Mouse (Mus musculus) embryonic facial prominence, embryonic 11.5 days (tissue): Measurements from ENCODE around the gene Rab3ip. TPM values are rescaled to one million over a fixed set of nuclear protein-coding genes. Genes with fewer than 3 reads are reported as not detected.

ENCODE experiments used
- ATAC-seq: fragments of 200-750 bp; cut with Nextera tagmentation; replicated peaks from 2 replicates; pipeline ENCODE4 v1.8.0; 2017; ENCODE audit warnings: low read depth; ENCODE audit not compliant: insufficient number of reproducible peaks, low FRiP score, low TSS enrichment
- DNase-seq: peaks from one replicate; pipeline ENCODE4 v3.0.0-alpha.2; 2015; ENCODE audit warnings: low spot score
- H3K27ac ChIP-seq: fragments of 300-500 bp; sonication (generic); replicated peaks from 2 replicates; pipeline ENCODE4 v1.5.1; 2014; ENCODE audit warnings: mild to moderate bottlenecking, low read depth, low read length, control low read depth
- H3K27me3 ChIP-seq: fragments of 300-500 bp; sonication (generic); 2 replicates; pipeline ENCODE4 v1.6.1; 2014; ENCODE audit warnings: mild to moderate bottlenecking, low read length, moderate library complexity, mixed read lengths; ENCODE audit not compliant: control insufficient read depth, insufficient read depth
- H3K36me3 ChIP-seq: fragments of 300-500 bp; sonication (generic); replicated peaks from 2 replicates; pipeline ENCODE4 v1.6.1; 2014; ENCODE audit warnings: low read depth, mild to moderate bottlenecking, low read length, moderate library complexity, mixed read lengths; ENCODE audit not compliant: control insufficient read depth, insufficient read depth
- H3K4me1 ChIP-seq: fragments of 300-500 bp; sonication (generic); 2 replicates; pipeline ENCODE4 v1.6.1; 2014; ENCODE audit warnings: low read length, mixed read lengths; ENCODE audit not compliant: control insufficient read depth, insufficient read depth
- H3K4me2 ChIP-seq: fragments of 300-500 bp; sonication (generic); 2 replicates; pipeline ENCODE4 v1.6.1; 2014; ENCODE audit warnings: low read depth, mild to moderate bottlenecking, control low read depth, low read length, moderate library complexity
- H3K4me3 ChIP-seq: fragments of 300-500 bp; sonication (generic); 2 replicates; pipeline ENCODE4 v1.5.1; 2014; ENCODE audit warnings: low read depth, low read length, control low read depth
- H3K9ac ChIP-seq: fragments of 300-500 bp; sonication (generic); replicated peaks from 2 replicates; pipeline ENCODE4 v1.6.1; 2014; ENCODE audit warnings: mild to moderate bottlenecking, control low read depth, low read length
- H3K9me3 ChIP-seq: fragments of 300-500 bp; sonication (generic); replicated peaks from 2 replicates; pipeline ENCODE4 v1.6.1; 2016; ENCODE audit warnings: mild to moderate bottlenecking, low read length, inconsistent platforms, mixed read lengths; ENCODE audit not compliant: control insufficient read depth
- WGBS: fragments of 180-500 bp; shearing (Covaris S2); extraction: QIAGEN DNeasy Blood & Tissue Kit; methylation state at CpG from one replicate; pipeline ENCODE4 v1.1.7; 2014; 5-methylcytosine and 5-hydroxymethylcytosine counted together
- polyA plus RNA-seq: library from polyadenylated mRNA; unstranded; fragments of >200 nt; fragmentation: Nextera tagmentation; extraction: Ambion mirVana; gene quantifications from 2 replicates; pipeline ENCODE4 v1.2.1, GENCODE M21; 2014

Gene Rab3ip
- polyA plus RNA-seq, 1 experiment from 2014 or later = 38.9 TPM

GRCm38 (mm10) chr10:116935028-116935427, 15.5 kb downstream of the Rab3ip start:
- Histone ChIP-seq H3K4me2 (no peak overlapping the region), H3K9ac (no peak overlapping the region), H3K27ac (no peak overlapping the region), H3K9me3 (no peaks in the 10 kb centered on the region), H3K27me3 (no peaks in the 10 kb centered on the region), H3K36me3 (peaks cover 3% of the 10 kb centered on the region), H3K4me3 (no peak overlapping the region), H3K4me1 (no peaks in the 10 kb centered on the region)
- ATAC-seq (no peak), DNase-seq (no peak)
- 82% methylated on average over 12 of the region's 12 CpGs for WGBS

- Histone ChIP-seq H3K27ac (no peak overlapping the region), H3K4me2 (no peak overlapping the region), H3K9ac (no peak overlapping the region), H3K4me3 (no peak overlapping the region), H3K36me3 (peaks cover 3% of the 10 kb centered on the region), H3K27me3 (no peaks in the 10 kb centered on the region), H3K9me3 (no peaks in the 10 kb centered on the region), H3K4me1 (no peaks in the 10 kb centered on the region)
- no peak for DNase-seq
- no peak for ATAC-seq
- WGBS = 93% methylated on average over 7 of the region's 7 CpGs
Measured at GRCm38 (mm10) chr10:116933794-116934193, 16.8 kb downstream of the Rab3ip start.

- no peak overlapping the region for H3K27ac ChIP-seq
- DNase-seq (no peak), ATAC-seq (no peak)
- H3K9me3 ChIP-seq = no peaks in the 10 kb centered on the region
- WGBS = 89% methylated on average over 13 of the region's 13 CpGs
- H3K4me2 ChIP-seq = no peak overlapping the region
- H3K4me1 ChIP-seq = no peaks in the 10 kb centered on the region
- peaks cover 3% of the 10 kb centered on the region for H3K36me3 ChIP-seq
- H3K27me3 ChIP-seq = no peaks in the 10 kb centered on the region
- no peak overlapping the region for H3K9ac ChIP-seq
- H3K4me3 ChIP-seq = no peak overlapping the region
Measured at GRCm38 (mm10) chr10:116932418-116932817, 18.2 kb downstream of the Rab3ip start.

GRCm38 (mm10) chr10:116931497-116932179, 18.9 kb downstream of the Rab3ip start:
- Histone ChIP-seq H3K36me3 (no peaks in the 10 kb centered on the region; the same call in 1 of the 2 replicates), H3K9me3 (no peaks in the 10 kb centered on the region), H3K27ac (no peak overlapping the region), H3K9ac (no peak overlapping the region), H3K4me3 (no peak overlapping the region), H3K27me3 (no peaks in the 10 kb centered on the region), H3K4me2 (no peak overlapping the region), H3K4me1 (no peaks in the 10 kb centered on the region)
- 89% methylated on average over 15 of the region's 15 CpGs for WGBS
- DNase-seq = no peak
- ATAC-seq = no peak

- Histone ChIP-seq H3K4me2 (no peak overlapping the region), H3K4me1 (no peaks in the 10 kb centered on the region), H3K27me3 (no peaks in the 10 kb centered on the region), H3K4me3 (no peak overlapping the region), H3K9me3 (no peaks in the 10 kb centered on the region), H3K27ac (no peak overlapping the region), H3K36me3 (no peaks in the 10 kb centered on the region; the same call in 1 of the 2 replicates), H3K9ac (no peak overlapping the region)
- DNase-seq (no peak), ATAC-seq (no peak)
- WGBS = 73% methylated on average over 6 of the region's 7 CpGs
Measured at GRCm38 (mm10) chr10:116930936-116931335, 19.6 kb downstream of the Rab3ip start.

GRCm38 (mm10) chr10:116930506-116930905, 20.1 kb downstream of the Rab3ip start:
- H3K4me1 ChIP-seq = no peaks in the 10 kb centered on the region
- H3K4me3 ChIP-seq = no peak overlapping the region
- no peak overlapping the region for H3K4me2 ChIP-seq
- WGBS = 84% methylated on average over 7 of the region's 7 CpGs
- no peaks in the 10 kb centered on the region for H3K27me3 ChIP-seq
- H3K9ac ChIP-seq = no peak overlapping the region
- H3K27ac ChIP-seq = no peak overlapping the region
- no peaks in the 10 kb centered on the region; the same call in 1 of the 2 replicates for H3K36me3 ChIP-seq
- ATAC-seq (no peak), DNase-seq (no peak)
- no peaks in the 10 kb centered on the region for H3K9me3 ChIP-seq

- DNase-seq = no peak
- no peaks in the 10 kb centered on the region for H3K27me3 ChIP-seq
- no peaks in the 10 kb centered on the region; the same call in 1 of the 2 replicates for H3K36me3 ChIP-seq
Measured at GRCm38 (mm10) chr10:116928826-116929225, 21.7 kb downstream of the Rab3ip start.

GRCm38 (mm10) chr10:116926428-116927113, 24.0 kb downstream of the Rab3ip start:
- Histone ChIP-seq H3K9me3 (no peaks in the 10 kb centered on the region), H3K4me2 (no peak overlapping the region), H3K4me3 (no peak overlapping the region), H3K27ac (no peak overlapping the region), H3K36me3 (no peaks in the 10 kb centered on the region; the same call in 1 of the 2 replicates), H3K27me3 (no peaks in the 10 kb centered on the region), H3K4me1 (no peaks in the 10 kb centered on the region), H3K9ac (no peak overlapping the region)
- no peak for DNase-seq
- 85% methylated on average over 11 of the region's 11 CpGs for WGBS
- ATAC-seq = no peak

More at GRCm38 (mm10) chr10:116928826-116929225, 21.7 kb downstream of the Rab3ip start:
- no peaks in the 10 kb centered on the region for H3K9me3 ChIP-seq
- 88% methylated on average over 3 of the region's 3 CpGs for WGBS
- no peak for ATAC-seq
- H3K4me1 ChIP-seq = no peaks in the 10 kb centered on the region
- no peak overlapping the region for H3K4me2 ChIP-seq
- H3K27ac ChIP-seq = no peak overlapping the region
- no peak overlapping the region for H3K4me3 ChIP-seq
- no peak overlapping the region for H3K9ac ChIP-seq
